Mouse (Mus musculus): Measurements from ENCODE around the gene Tsfm. TPM values are rescaled to one million over a fixed set of nuclear protein-coding genes. Genes with fewer than 3 reads are reported as not detected.

Gene Tsfm
- polyA plus RNA-seq, 1 experiment from 2014 or later, result 42.3 TPM

DNA sequence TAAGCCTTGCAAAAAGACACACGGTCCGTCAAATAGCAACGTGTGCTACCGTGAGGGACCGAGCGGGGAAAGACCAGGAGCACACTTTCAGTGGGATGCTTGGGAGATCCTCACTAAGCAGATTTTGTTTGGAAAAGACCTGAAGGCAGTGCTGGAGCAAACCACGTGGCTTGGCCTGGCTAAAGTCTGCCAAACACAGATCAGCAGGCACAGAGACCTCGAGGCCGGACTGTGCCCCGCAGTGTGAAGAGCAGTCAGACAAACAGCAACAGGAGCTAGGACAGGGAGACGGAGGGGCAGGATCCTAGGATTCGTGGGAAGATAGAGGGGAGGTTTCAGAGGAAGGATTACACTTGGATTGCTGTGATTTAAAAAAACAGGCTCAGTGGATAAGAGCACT lies 5.6 kb upstream of the Tsfm start:
- Histone ChIP-seq H3K9me3 (ENCODE audit: low read length) (no peaks in the 10 kb centered on the region), H3K4me3 (ENCODE audit: low read depth, low read length) (no peak overlapping the region), H3K4me2 (replicated peaks; ENCODE audit: low read depth, low read length) (no peak overlapping the region), H3K9ac (replicated peaks; ENCODE audit: low read depth) (no peak overlapping the region), H3K4me1 (ENCODE audit: insufficient read depth, low read depth, low read length) (no peaks in the 10 kb centered on the region), H3K27ac (ENCODE audit: low read length) (no peak overlapping the region), H3K27me3 (replicated peaks; ENCODE audit: insufficient read depth, low read length) (no peaks in the 10 kb centered on the region), H3K36me3 (ENCODE audit: insufficient read depth, low read length) (no peaks in the 10 kb centered on the region)
- 72% methylated on average over 12 of the region's 12 CpGs for WGBS
- no peak for ATAC-seq
- TF ChIP-seq EP300 (IDR thresholded peaks at IDR 0.05) (no peak), CTCF (IDR thresholded peaks at IDR 0.05) (no peak)
- DNase-seq (ENCODE audit: low spot score), result no peak

DNA sequence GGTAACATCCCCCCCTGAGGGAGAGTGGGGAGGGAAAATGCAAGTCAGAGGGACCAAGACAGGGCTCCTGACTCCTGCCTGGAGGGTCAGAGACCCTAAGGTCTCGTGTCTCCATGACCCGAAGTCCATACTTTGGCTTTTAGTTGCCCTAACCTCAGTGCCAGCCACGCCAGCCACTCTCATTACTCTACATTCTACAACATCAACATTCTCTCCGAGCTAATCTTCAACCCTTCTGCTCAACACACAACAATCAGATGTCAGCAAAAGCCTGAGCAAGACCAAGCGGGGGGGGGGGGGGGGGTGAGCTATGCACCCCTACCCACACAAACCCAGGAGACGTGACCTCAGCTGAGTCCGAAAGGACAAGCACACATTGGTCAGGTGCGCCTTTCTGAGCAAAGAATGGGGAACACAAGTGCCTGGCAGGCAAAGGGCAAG lies 2.7 kb upstream of the Tsfm start:
- Histone ChIP-seq H3K4me1 (ENCODE audit: insufficient read depth, low read depth, low read length) (no peaks in the 10 kb centered on the region), H3K9ac (replicated peaks; ENCODE audit: low read depth) (no peak overlapping the region), H3K27me3 (replicated peaks; ENCODE audit: insufficient read depth, low read length) (no peaks in the 10 kb centered on the region), H3K9me3 (ENCODE audit: low read length) (no peaks in the 10 kb centered on the region), H3K36me3 (ENCODE audit: insufficient read depth, low read length) (no peaks in the 10 kb centered on the region), H3K27ac (ENCODE audit: low read length) (no peak overlapping the region), H3K4me2 (replicated peaks; ENCODE audit: low read depth, low read length) (no peak overlapping the region), H3K4me3 (ENCODE audit: low read depth, low read length) (no peak overlapping the region)
- DNase-seq (ENCODE audit: low spot score) (no peak), ATAC-seq (no peak)
- WGBS, result 76% methylated on average over 7 of the region's 8 CpGs
- TF ChIP-seq EP300 (IDR thresholded peaks at IDR 0.05), result no peak
- TF ChIP-seq CTCF (IDR thresholded peaks at IDR 0.05), result no peak

DNA sequence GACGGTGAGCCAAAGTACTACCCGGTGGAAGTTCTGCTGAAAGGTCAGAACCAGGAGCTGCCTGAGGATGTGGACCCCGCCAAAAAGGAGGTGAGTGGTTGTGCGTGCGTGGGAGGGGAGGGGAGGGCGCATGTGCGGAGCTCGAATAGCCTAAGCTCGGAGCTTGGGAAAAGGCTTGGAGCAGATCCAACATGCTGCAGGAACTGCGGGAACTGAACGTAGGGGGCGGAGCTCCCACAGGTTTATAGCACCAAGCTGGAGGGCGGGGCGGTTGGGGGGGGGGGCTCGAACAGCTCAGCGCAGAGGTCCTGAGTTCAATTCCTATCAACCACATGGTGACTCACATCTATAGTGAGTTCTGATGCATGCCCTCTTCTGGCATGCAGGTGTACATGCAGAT lies 12.2 kb downstream of the Tsfm start:
- 69% methylated on average over 16 of the region's 16 CpGs for WGBS
- no peak overlapping the region for H3K9ac ChIP-seq (replicated peaks; ENCODE audit: low read depth)
- H3K4me2 ChIP-seq (replicated peaks; ENCODE audit: low read depth, low read length), result no peak overlapping the region
- DNase-seq (ENCODE audit: low spot score), result no peak
- H3K36me3 ChIP-seq (ENCODE audit: insufficient read depth, low read length), result 0 out of 2 replicates have a peak, but pooled peaks cover 3% of the 10 kb centered on the region
- H3K4me1 ChIP-seq (ENCODE audit: insufficient read depth, low read depth, low read length), result no peaks in the 10 kb centered on the region
- TF ChIP-seq EP300 (IDR thresholded peaks at IDR 0.05) (no peak), CTCF (IDR thresholded peaks at IDR 0.05) (no peak)
- no peak overlapping the region for H3K4me3 ChIP-seq (ENCODE audit: low read depth, low read length)
- no peak overlapping the region for H3K27ac ChIP-seq (ENCODE audit: low read length)
- H3K9me3 ChIP-seq (ENCODE audit: low read length), result no peaks in the 10 kb centered on the region
- no peak for ATAC-seq
- no peaks in the 10 kb centered on the region for H3K27me3 ChIP-seq (replicated peaks; ENCODE audit: insufficient read depth, low read length)

DNA sequence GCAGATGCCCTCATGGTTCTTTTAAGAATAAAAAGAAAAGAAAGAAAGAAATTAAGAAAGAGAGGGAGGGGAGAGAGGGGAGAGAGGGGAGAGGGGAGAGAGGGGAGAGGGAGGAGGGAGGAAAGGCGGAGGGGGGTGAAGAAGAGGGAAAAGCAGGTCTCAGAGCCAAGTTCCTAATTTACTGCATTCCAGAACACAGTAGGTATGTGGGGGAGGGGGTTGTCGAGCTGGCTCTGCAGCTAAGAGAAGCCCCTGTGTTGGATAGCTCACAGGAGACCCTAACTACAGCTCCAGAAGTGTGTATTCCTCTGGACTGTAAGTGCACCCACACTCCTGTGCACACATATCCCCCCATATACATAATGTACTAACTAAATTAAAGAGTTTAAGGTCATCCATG lies 13.6 kb downstream of the Tsfm start:
- Histone ChIP-seq H3K9ac (replicated peaks; ENCODE audit: low read depth) (no peak overlapping the region), H3K4me1 (ENCODE audit: insufficient read depth, low read depth, low read length) (no peaks in the 10 kb centered on the region), H3K4me3 (ENCODE audit: low read depth, low read length) (no peak overlapping the region), H3K36me3 (ENCODE audit: insufficient read depth, low read length) (no peaks in the 10 kb centered on the region), H3K4me2 (replicated peaks; ENCODE audit: low read depth, low read length) (no peak overlapping the region), H3K27ac (ENCODE audit: low read length) (no peak overlapping the region), H3K27me3 (replicated peaks; ENCODE audit: insufficient read depth, low read length) (no peaks in the 10 kb centered on the region), H3K9me3 (ENCODE audit: low read length) (no peaks in the 10 kb centered on the region)
- ATAC-seq, result no peak
- no peak for TF ChIP-seq EP300 (IDR thresholded peaks at IDR 0.05)
- 12% methylated on average over 2 of the region's 2 CpGs for WGBS
- no peak for DNase-seq (ENCODE audit: low spot score)

DNA sequence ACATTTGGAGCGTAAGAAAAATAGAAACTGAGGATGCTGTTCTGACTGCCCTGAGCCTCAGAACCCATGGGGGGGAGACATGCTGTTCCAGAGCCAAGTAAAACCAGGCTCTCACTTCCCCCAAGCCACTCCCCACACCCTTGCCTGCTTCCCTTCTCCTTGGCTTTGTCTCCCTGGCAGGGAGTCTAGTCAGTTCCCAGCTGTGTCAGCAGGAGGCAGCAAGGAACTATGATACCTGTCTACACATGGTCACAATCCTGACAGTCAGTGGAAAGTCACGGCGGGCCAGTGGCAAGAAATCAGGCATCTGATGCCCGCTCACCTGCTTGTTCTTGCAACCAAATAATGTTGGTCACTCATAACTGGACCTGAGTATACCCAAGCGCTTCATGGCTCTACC lies 14.2 kb downstream of the Tsfm start:
- H3K36me3 ChIP-seq (ENCODE audit: insufficient read depth, low read length), result no peaks in the 10 kb centered on the region
- H3K9ac ChIP-seq (replicated peaks; ENCODE audit: low read depth), result no peak overlapping the region
- WGBS, result 54% methylated on average over 5 of the region's 5 CpGs
- DNase-seq (ENCODE audit: low spot score), result no peak
- no peak overlapping the region for H3K4me3 ChIP-seq (ENCODE audit: low read depth, low read length)
- no peaks in the 10 kb centered on the region for H3K27me3 ChIP-seq (replicated peaks; ENCODE audit: insufficient read depth, low read length)
- peak; percentile 65 for TF ChIP-seq CTCF (IDR thresholded peaks at IDR 0.05)
- no peak for TF ChIP-seq EP300 (IDR thresholded peaks at IDR 0.05)
- no peak; the same call in 1 of the 2 replicates for ATAC-seq
- H3K27ac ChIP-seq (ENCODE audit: low read length), result no peak overlapping the region
- H3K4me2 ChIP-seq (replicated peaks; ENCODE audit: low read depth, low read length), result no peak overlapping the region
- no peaks in the 10 kb centered on the region for H3K4me1 ChIP-seq (ENCODE audit: insufficient read depth, low read depth, low read length)
- no peaks in the 10 kb centered on the region for H3K9me3 ChIP-seq (ENCODE audit: low read length)

DNA sequence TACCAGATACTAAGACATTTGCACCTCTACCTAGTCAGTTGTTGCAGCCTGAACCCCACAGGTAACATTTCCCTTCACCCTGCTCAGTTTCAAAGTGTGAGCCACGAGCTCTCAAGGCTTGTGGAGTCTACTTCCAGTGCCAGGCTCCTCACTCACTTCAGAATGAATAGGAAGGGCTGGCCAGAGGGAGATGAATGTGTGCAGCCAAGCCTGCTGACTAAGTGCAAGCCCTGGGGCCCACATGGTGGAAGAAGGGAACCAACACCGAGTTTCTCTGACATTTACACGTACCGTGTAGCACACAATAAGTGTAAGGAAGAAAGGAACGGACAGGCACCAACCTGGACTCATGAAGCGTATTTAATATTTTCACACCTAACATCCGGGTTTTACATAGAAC lies 26.8 kb downstream of the Tsfm start:
- Histone ChIP-seq H3K4me2 (replicated peaks; ENCODE audit: low read depth, low read length) (no peak overlapping the region), H3K27me3 (replicated peaks; ENCODE audit: insufficient read depth, low read length) (no peaks in the 10 kb centered on the region), H3K9me3 (ENCODE audit: low read length) (no peaks in the 10 kb centered on the region), H3K4me1 (ENCODE audit: insufficient read depth, low read depth, low read length) (no peaks in the 10 kb centered on the region), H3K27ac (ENCODE audit: low read length) (no peak overlapping the region), H3K4me3 (ENCODE audit: low read depth, low read length) (no peak overlapping the region), H3K9ac (replicated peaks; ENCODE audit: low read depth) (no peak overlapping the region), H3K36me3 (ENCODE audit: insufficient read depth, low read length) (peaks cover 4% of the 10 kb centered on the region; the same call in 1 of the 2 replicates)
- DNase-seq (ENCODE audit: low spot score) (no peak), ATAC-seq (no peak)
- WGBS, result 77% methylated on average over 7 of the region's 7 CpGs
- TF ChIP-seq CTCF (IDR thresholded peaks at IDR 0.05) (no peak), EP300 (IDR thresholded peaks at IDR 0.05) (no peak)

DNA sequence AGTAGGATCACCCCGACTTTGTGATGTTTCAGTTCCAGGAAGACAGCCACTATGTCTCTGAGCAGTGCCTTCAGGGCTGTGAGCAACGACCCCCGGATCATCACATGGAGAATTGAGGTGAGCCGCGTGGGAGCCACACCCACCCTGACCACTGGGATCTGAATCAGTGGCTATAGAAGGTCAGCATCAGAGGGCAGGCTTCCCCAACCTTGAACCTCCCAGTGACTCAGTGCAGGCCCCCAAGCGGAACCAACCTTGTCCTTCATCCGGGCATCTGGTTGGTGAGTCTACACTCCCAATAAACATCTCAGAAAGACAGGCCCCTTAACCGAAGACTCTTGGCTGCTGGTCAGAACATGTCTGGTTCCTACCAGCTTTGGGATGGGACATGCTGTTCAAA lies 27.3 kb downstream of the Tsfm start:
- DNase-seq (ENCODE audit: low spot score), result no peak
- Histone ChIP-seq H3K27me3 (replicated peaks; ENCODE audit: insufficient read depth, low read length) (no peaks in the 10 kb centered on the region), H3K4me3 (ENCODE audit: low read depth, low read length) (no peak overlapping the region), H3K36me3 (ENCODE audit: insufficient read depth, low read length) (peaks cover 9% of the 10 kb centered on the region; the same call in 1 of the 2 replicates), H3K4me2 (replicated peaks; ENCODE audit: low read depth, low read length) (no peak overlapping the region), H3K9ac (replicated peaks; ENCODE audit: low read depth) (no peak overlapping the region), H3K27ac (ENCODE audit: low read length) (no peak overlapping the region), H3K4me1 (ENCODE audit: insufficient read depth, low read depth, low read length) (no peaks in the 10 kb centered on the region), H3K9me3 (ENCODE audit: low read length) (no peaks in the 10 kb centered on the region)
- WGBS, result 85% methylated on average over 8 of the region's 8 CpGs
- ATAC-seq, result no peak
- no peak for TF ChIP-seq EP300 (IDR thresholded peaks at IDR 0.05)
- TF ChIP-seq CTCF (IDR thresholded peaks at IDR 0.05), result no peak
